Mouse (Mus musculus) gonadal fat pad, adult 2 months (tissue): ENCODE measurements around the gene Dhx16. TPM values are rescaled to one million over a fixed set of nuclear protein-coding genes. Genes with fewer than 3 reads are reported as not detected.

Experiments
- DNase-seq: peaks from one replicate; pipeline ENCODE4 v3.0.0-alpha.2; 2012; ENCODE audit warnings: low read depth
- polyA plus RNA-seq: library from polyadenylated mRNA; depleted of rRNA; stranded (reverse); fragments of >200 nt; gene quantifications from 2 replicates; pipeline ENCODE4 v1.2.3, GENCODE M21; 2012

The Dhx16 gene
- polyA plus RNA-seq, 1 experiment: 49.9 TPM

- DNase-seq: no peak
Observed at GRCm38 (mm10) chr17:35896781-35897643, 17.4 kb downstream of the Dhx16 start, which contains the start of gene 2310061I04Rik. Gene 2310061I04Rik, minus strand, starts transcription at chr17:35897431.

GRCm38 (mm10) chr17:35897644-35898573 lies 18.3 kb downstream of the Dhx16 start:
- DNase-seq: no peak

GRCm38 (mm10) chr17:35900636-35901035 lies 21.0 kb downstream of the Dhx16 start:
- DNase-seq: no peak

GRCm38 (mm10) chr17:35903343-35903991 lies 23.8 kb downstream of the Dhx16 start:
- DNase-seq: no peak

- DNase-seq: no peak
Observed at GRCm38 (mm10) chr17:35903992-35904355, 24.4 kb downstream of the Dhx16 start.

- DNase-seq: no peak
Observed at GRCm38 (mm10) chr17:35905587-35905986, 26.0 kb downstream of the Dhx16 start.

GRCm38 (mm10) chr17:35907609-35908008 lies 28.0 kb downstream of the Dhx16 start:
- no peak for DNase-seq

- no peak for DNase-seq
Observed at GRCm38 (mm10) chr17:35909186-35909918, 29.7 kb downstream of the Dhx16 start.

GRCm38 (mm10) chr17:35909919-35910369 lies 30.3 kb downstream of the Dhx16 start, which contains the start of gene Atat1:
Gene Atat1, minus strand, starts transcription at chr17:35910075.
- DNase-seq: no peak

GRCm38 (mm10) chr17:35914975-35915374 lies 35.4 kb downstream of the Dhx16 start:
- DNase-seq: no peak

GRCm38 (mm10) chr17:35915538-35916296 lies 36.1 kb downstream of the Dhx16 start:
- DNase-seq: no peak

GRCm38 (mm10) chr17:35916297-35917142 lies 36.9 kb downstream of the Dhx16 start, which contains the start of the genes Mrps18b and Ppp1r10:
Gene Mrps18b, minus strand, starts transcription at chr17:35916389.
Gene Ppp1r10, plus strand, starts transcription at chr17:35916434.
- DNase-seq: peak; percentile 89

GRCm38 (mm10) chr17:35917143-35917462 lies 37.5 kb downstream of the Dhx16 start:
- DNase-seq: no peak

GRCm38 (mm10) chr17:35917463-35918251 lies 38.0 kb downstream of the Dhx16 start:
- DNase-seq: no peak

- DNase-seq: no peak
Observed at GRCm38 (mm10) chr17:35918276-35919059, 38.8 kb downstream of the Dhx16 start.

GRCm38 (mm10) chr17:35919060-35919715 lies 39.6 kb downstream of the Dhx16 start:
- DNase-seq: no peak

GRCm38 (mm10) chr17:35919864-35920301 lies 40.3 kb downstream of the Dhx16 start:
- no peak for DNase-seq
